Mouse (Mus musculus): ENCODE measurements around the gene Gm21366. TPM values are rescaled to one million over a fixed set of nuclear protein-coding genes. Genes with fewer than 3 reads are reported as not detected.
"Not testable (repeated sequence)": the region's sequence is repeated elsewhere in the genome, so short reads cannot be mapped to it uniquely, and the experiment has no call there.

The Gm21366 gene
- polyA plus RNA-seq (2015; fragmentation: Nextera tagmentation; extraction: Ambion mirVana) = not detected in 2 replicates

GRCm38 (mm10) chrY:22861156-22861555 is at the start of gene Gm21366:
Gene Gm21366, minus strand, starts transcription at chrY:22861256.
- not testable (repeated sequence) for H3K9ac ChIP-seq (ENCODE audit: low read depth, low read length); H3K36me3 ChIP-seq (ENCODE audit: control insufficient read depth, insufficient read depth, low read length); H3K4me3 ChIP-seq (ENCODE audit: low read length); H3K4me2 ChIP-seq (ENCODE audit: low read length); H3K9me3 ChIP-seq (ENCODE audit: control insufficient read depth, low read length); H3K27me3 ChIP-seq (replicated peaks; ENCODE audit: control insufficient read depth, insufficient read depth, low read length); H3K4me1 ChIP-seq (ENCODE audit: control insufficient read depth, insufficient read depth, low read depth, low read length); ATAC-seq; H3K27ac ChIP-seq (ENCODE audit: low read depth, low read length)
- no CpG with 5 or more reads among the region's 6 CpGs for WGBS

Data from hindbrain, embryonic 16.5 days (tissue).